Mouse (Mus musculus): ENCODE results near the gene 4933411K16Rik. TPM values are rescaled to one million over a fixed set of nuclear protein-coding genes. Genes with fewer than 3 reads are reported as not detected.

The 4933411K16Rik gene
- 0.24 TPM in 1 of 2 replicates, not detected in the other for total RNA-seq (2014; rRNA removed)
- polyA plus RNA-seq (2015; fragmentation: Nextera tagmentation; extraction: Ambion mirVana), result not detected in 2 replicates

DNA sequence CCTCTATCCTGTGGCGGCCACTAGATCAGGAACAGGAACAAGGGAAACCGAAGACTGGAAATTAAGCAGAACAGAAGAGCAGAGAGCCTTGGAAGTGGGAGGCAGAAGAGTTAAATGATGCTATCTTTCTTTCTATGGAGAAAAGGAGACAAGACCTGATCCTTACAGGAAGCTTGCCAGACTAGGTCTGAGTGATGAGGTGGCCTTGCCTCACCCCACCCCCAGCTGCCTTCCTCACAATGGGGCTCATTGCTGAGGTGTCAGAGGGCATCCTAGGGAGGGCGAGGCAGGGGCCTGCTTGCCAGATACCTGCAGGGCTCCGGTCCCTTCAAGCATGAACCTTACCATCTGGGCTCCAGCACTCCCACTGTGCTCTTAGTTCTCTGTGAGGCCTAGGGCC lies at the start of gene 4933411K16Rik:
TSS of gene 4933411K16Rik (plus strand) at position 301 of the 400 bp plus-strand sequence.
- no peaks in the 10 kb centered on the region for H3K27me3 ChIP-seq (ENCODE audit: insufficient read depth, low read length)
- H3K9ac ChIP-seq (replicated peaks; ENCODE audit: low read length, poor library complexity, severe bottlenecking), result no peak within 1 kb of the TSS
- no peaks in the 10 kb centered on the region for H3K36me3 ChIP-seq (ENCODE audit: insufficient read depth, low read length)
- ATAC-seq (ENCODE audit: low FRiP score), result no peak
- no peak within 1 kb of the TSS for H3K4me2 ChIP-seq (ENCODE audit: low read depth, low read length, poor library complexity, severe bottlenecking)
- no peak within 1 kb of the TSS for H3K4me3 ChIP-seq (ENCODE audit: low read depth, low read length)
- no peaks in the 10 kb centered on the region for H3K4me1 ChIP-seq (ENCODE audit: insufficient read depth, low read length)
- no peak within 1 kb of the TSS for H3K27ac ChIP-seq (ENCODE audit: low read depth, low read length)
- no peak for TF ChIP-seq CTCF (IDR thresholded peaks at IDR 0.05)
- H3K9me3 ChIP-seq (ENCODE audit: low read length), result no peaks in the 10 kb centered on the region
- WGBS, result 87% methylated on average over 4 of the region's 4 CpGs
- no peak for DNase-seq (ENCODE audit: low spot score)

DNA sequence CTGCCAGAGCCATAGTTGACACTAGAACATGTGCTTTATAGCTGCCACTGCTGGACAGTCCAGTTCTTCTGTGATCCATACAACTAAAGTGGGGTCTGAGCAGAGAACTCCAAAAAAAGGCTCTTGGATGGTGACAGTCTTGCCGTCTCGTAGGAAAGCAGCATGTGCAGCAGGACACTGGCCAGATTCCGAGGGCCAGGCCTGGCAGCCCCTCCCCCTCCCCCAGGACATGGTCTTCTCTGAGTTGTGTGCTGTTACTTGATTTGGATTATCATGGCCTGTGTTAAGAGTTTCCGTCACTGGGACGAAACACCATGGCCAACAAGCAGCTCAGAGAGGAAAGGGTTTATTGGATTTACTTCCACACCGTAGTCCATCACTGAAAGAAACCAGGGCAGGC lies 47.8 kb upstream of the 4933411K16Rik start:
- no peaks in the 10 kb centered on the region for H3K4me1 ChIP-seq (ENCODE audit: insufficient read depth, low read length)
- no peak for DNase-seq (ENCODE audit: low spot score)
- TF ChIP-seq CTCF (IDR thresholded peaks at IDR 0.05), result no peak
- H3K4me2 ChIP-seq (ENCODE audit: low read depth, low read length, poor library complexity, severe bottlenecking), result no peak overlapping the region
- H3K27ac ChIP-seq (ENCODE audit: low read depth, low read length), result no peak overlapping the region
- no peak for ATAC-seq (ENCODE audit: low FRiP score)
- H3K9me3 ChIP-seq (ENCODE audit: low read length), result no peaks in the 10 kb centered on the region
- H3K9ac ChIP-seq (replicated peaks; ENCODE audit: low read length, poor library complexity, severe bottlenecking), result no peak overlapping the region
- H3K27me3 ChIP-seq (ENCODE audit: insufficient read depth, low read length), result no peaks in the 10 kb centered on the region
- 73% methylated on average over 6 of the region's 6 CpGs for WGBS
- no peaks in the 10 kb centered on the region for H3K36me3 ChIP-seq (ENCODE audit: insufficient read depth, low read length)
- H3K4me3 ChIP-seq (ENCODE audit: low read depth, low read length), result no peak overlapping the region

DNA sequence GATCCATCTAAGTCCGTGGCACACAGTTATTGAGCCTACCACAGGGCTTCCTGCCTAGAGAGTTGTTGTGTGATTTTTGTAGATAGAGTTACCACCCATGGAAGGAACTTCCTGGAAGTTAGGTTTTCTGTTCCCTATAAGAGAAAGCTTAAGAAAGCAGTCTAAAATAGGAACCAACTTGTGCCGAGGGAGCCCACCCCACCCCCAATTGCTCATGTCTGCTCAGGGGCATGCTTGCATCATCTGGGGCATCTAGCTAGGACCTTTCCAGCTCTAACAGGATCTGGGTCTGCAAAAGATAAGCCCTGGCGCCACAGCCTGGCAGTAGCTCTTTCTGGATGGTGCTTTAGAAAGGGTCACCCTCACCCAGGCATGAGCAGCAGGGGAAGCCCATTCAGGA lies 46.4 kb upstream of the 4933411K16Rik start:
- no peaks in the 10 kb centered on the region for H3K4me1 ChIP-seq (ENCODE audit: insufficient read depth, low read length)
- TF ChIP-seq CTCF (IDR thresholded peaks at IDR 0.05), result no peak
- no peak overlapping the region for H3K9ac ChIP-seq (replicated peaks; ENCODE audit: low read length, poor library complexity, severe bottlenecking)
- H3K4me3 ChIP-seq (ENCODE audit: low read depth, low read length), result no peak overlapping the region
- DNase-seq (ENCODE audit: low spot score), result no peak
- no peaks in the 10 kb centered on the region for H3K27me3 ChIP-seq (ENCODE audit: insufficient read depth, low read length)
- no peak for ATAC-seq (ENCODE audit: low FRiP score)
- H3K4me2 ChIP-seq (ENCODE audit: low read depth, low read length, poor library complexity, severe bottlenecking), result no peak overlapping the region
- 84% methylated on average over 3 of the region's 3 CpGs for WGBS
- no peaks in the 10 kb centered on the region for H3K9me3 ChIP-seq (ENCODE audit: low read length)
- H3K36me3 ChIP-seq (ENCODE audit: insufficient read depth, low read length), result no peaks in the 10 kb centered on the region
- H3K27ac ChIP-seq (ENCODE audit: low read depth, low read length), result no peak overlapping the region

DNA sequence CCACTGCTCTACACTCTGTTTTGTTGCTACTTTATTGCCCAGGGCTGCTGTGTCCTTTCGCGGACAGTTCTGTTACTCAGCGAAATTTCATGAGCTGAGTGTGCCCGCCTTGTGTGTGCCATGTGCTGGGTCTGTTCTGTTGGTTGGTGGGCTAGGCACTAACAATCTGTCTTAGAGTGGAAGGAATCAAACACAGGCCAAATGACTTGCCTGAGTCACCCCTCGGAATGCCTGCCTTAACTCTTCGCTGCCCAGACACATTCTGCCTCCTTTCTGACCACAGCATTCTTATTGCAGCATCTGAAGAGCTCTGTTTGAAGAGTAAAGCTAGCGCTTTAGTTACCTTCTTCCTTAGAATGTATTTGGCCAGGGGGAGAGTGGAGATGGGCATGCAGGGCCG lies 45.5 kb upstream of the 4933411K16Rik start:
- 79% methylated on average over 8 of the region's 8 CpGs for WGBS
- Histone ChIP-seq H3K27ac (ENCODE audit: low read depth, low read length) (no peak overlapping the region), H3K36me3 (ENCODE audit: insufficient read depth, low read length) (no peaks in the 10 kb centered on the region), H3K9ac (replicated peaks; ENCODE audit: low read length, poor library complexity, severe bottlenecking) (no peak overlapping the region), H3K27me3 (ENCODE audit: insufficient read depth, low read length) (no peaks in the 10 kb centered on the region), H3K4me1 (ENCODE audit: insufficient read depth, low read length) (no peaks in the 10 kb centered on the region), H3K4me3 (ENCODE audit: low read depth, low read length) (no peak overlapping the region), H3K4me2 (ENCODE audit: low read depth, low read length, poor library complexity, severe bottlenecking) (no peak overlapping the region), H3K9me3 (ENCODE audit: low read length) (no peaks in the 10 kb centered on the region)
- DNase-seq (ENCODE audit: low spot score) (no peak), ATAC-seq (ENCODE audit: low FRiP score) (no peak)
- no peak for TF ChIP-seq CTCF (IDR thresholded peaks at IDR 0.05)

DNA sequence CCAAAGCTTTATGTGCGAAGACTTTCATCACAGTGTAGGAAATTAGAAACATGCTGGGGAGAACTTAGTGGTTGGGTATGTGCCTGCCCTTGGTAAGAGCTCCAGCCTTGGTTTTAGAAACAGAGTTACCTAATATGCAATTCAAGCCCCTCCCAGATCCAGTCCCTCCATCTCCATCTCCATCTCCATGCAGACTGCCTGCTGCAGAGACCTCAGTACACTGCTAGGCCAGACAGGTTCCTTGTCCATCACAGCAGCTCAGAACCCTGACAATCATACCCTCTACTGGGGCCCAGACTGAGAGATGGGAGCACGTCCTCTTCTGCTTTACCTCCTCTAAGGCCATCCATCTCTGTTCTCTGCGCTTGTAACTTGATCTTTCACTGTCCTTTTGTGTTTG lies 43.5 kb upstream of the 4933411K16Rik start:
- Histone ChIP-seq H3K36me3 (ENCODE audit: insufficient read depth, low read length) (no peaks in the 10 kb centered on the region), H3K4me2 (ENCODE audit: low read depth, low read length, poor library complexity, severe bottlenecking) (no peak overlapping the region), H3K4me3 (ENCODE audit: low read depth, low read length) (no peak overlapping the region), H3K9ac (replicated peaks; ENCODE audit: low read length, poor library complexity, severe bottlenecking) (no peak overlapping the region), H3K4me1 (ENCODE audit: insufficient read depth, low read length) (no peaks in the 10 kb centered on the region), H3K27me3 (ENCODE audit: insufficient read depth, low read length) (no peaks in the 10 kb centered on the region), H3K9me3 (ENCODE audit: low read length) (no peaks in the 10 kb centered on the region), H3K27ac (ENCODE audit: low read depth, low read length) (no peak overlapping the region)
- no peak for ATAC-seq (ENCODE audit: low FRiP score)
- no peak for TF ChIP-seq CTCF (IDR thresholded peaks at IDR 0.05)
- no peak for DNase-seq (ENCODE audit: low spot score)
- WGBS, result 72% methylated on average over 3 of the region's 3 CpGs

DNA sequence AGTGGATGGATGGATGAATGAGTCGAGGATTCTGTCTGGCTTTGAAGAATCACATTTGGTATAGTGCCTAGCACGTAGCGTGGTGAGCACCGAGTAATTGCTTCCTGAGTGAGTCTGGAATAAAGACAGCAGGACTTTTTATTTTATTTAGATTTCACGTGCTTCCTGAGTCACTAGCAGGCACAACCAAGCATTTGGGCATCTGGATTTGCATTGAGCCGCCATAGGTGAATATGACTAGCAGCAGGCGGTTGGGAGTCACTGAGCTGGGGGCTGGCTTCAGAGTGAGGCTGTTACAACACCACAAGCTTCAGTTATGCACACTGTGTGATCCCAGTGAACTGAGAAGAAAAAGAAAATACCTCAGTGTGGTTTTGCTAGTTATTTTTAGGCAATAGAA lies 43.0 kb upstream of the 4933411K16Rik start:
- Histone ChIP-seq H3K27ac (ENCODE audit: low read depth, low read length) (no peak overlapping the region), H3K4me3 (ENCODE audit: low read depth, low read length) (no peak overlapping the region), H3K9ac (replicated peaks; ENCODE audit: low read length, poor library complexity, severe bottlenecking) (no peak overlapping the region), H3K36me3 (ENCODE audit: insufficient read depth, low read length) (no peaks in the 10 kb centered on the region), H3K9me3 (ENCODE audit: low read length) (no peaks in the 10 kb centered on the region), H3K27me3 (ENCODE audit: insufficient read depth, low read length) (no peaks in the 10 kb centered on the region), H3K4me2 (ENCODE audit: low read depth, low read length, poor library complexity, severe bottlenecking) (no peak overlapping the region), H3K4me1 (ENCODE audit: insufficient read depth, low read length) (no peaks in the 10 kb centered on the region)
- WGBS, result 69% methylated on average over 7 of the region's 7 CpGs
- TF ChIP-seq CTCF (IDR thresholded peaks at IDR 0.05), result no peak
- ATAC-seq (ENCODE audit: low FRiP score) (no peak), DNase-seq (ENCODE audit: low spot score) (no peak)

All from midbrain, postnatal 0 days (tissue).